Mouse (Mus musculus) kidney, postnatal 25 days (tissue): ENCODE measurements around the gene Xkr7.

Experiments used
- DNase-seq, 2 experiments: peaks; one replicate each; pipeline ENCODE4 v3.0.0; 2021; ENCODE audit warnings: mixed read lengths in 2 of 2

The Xkr7 gene

DNA sequence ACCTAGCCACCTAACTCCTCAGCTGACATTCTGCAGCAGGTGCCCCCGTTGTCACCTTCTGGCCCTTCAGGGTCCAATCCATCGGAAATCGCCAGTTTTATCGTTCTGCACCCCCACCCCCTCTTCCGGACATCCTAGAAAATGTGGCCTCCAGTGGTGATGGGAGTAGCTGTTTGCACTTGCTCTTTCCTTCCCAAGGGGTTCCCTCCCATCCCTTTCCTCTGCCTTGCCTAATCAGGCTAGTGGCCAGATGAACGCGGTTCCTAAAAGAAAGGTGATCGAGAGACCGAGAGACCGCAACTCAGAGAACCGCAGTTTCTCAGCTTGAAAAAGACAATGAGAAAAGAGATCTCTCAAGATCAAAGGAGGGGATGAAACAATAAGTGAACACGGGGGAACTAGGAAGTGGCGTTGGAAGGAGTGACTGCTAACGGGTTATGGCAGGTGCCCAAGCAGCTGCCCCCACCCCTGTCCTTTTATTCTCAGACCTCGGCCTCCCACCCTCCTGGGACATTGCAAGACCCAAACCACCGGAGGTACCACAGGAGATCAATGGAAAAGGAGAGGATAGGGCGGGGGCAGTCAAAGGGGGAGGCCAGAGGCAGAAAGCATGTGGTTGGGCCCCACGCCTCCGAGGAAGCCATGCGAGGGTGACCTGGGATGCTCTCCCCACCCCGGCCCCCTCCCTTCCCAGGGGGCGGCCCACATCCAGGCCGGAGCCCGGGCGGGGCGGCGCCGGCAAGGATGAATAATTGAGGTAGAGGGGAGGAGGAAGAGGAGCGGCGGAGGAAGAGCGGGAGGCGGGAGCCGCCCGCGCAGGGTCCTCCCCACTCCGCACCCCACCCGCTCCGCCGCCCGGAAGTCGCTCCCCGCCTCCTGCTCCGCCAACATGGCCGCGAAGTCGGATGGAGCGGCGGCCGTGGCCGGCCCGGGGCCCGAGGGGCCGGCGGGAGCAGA, at the start of gene Xkr7:
Gene Xkr7 (plus strand): TSS at position 727 of the 957 bp plus-strand sequence.
- no peak for DNase-seq

DNA sequence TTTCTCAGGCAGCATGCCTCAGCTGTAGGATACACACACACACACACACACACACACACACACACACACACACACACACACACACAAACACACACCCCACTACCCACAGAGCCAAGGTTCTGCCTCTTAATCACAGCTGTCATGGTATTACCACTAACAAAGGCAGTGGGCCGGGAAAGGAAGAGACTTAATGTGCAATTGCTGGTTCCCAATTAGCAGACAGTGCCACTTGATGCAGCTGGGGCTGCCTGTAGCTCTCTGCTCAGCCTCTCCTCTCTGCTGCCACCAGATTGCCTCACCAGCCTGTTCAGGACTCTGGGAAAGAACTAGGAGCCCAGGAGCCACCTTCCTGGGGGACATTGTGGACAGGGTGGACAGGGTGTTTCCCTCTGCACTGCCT, 46.1 kb upstream of the Xkr7 start:
- no peak for DNase-seq

DNA sequence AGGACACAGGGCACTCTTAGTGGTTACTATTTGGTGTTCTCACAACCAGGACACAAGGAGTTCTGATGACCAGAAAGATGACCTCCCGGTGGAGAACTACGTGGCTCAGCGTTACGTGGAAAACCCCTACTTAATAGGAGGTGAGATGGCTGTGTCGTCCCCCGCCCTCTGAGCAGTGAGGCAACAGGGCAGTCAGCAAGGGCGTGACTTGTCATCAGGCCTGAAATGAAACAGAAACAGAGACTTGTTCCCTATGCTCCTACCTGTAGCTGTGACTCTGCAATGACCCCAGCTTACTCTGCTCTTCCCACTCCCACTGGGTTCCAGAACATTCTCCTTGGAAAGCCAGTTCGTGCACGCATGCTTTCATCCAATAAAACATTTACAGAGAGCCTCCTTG, 40.1 kb upstream of the Xkr7 start:
- peak in 1 of 2 experiments; percentile 7 for DNase-seq

DNA sequence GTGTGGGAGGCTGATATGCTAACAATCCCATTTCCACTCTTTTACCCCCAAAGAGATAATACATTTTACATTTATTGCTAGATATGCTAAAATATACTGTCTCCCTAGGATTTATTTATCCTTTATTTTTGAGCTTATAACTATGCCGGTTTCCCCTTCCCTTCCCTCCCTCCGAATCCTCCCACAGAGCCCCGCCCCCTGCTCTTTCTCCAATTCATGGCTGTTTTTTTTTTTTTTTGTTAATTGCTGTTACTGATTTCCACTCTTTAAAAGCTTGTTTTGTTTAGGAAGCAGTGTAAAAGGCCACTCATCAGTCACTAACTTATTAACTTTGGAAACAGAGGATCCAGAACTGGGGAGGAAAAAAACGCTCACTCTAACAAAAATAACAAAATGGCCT, 34.6 kb upstream of the Xkr7 start:
- peak in 1 of 2 experiments; percentile 28 for DNase-seq

DNA sequence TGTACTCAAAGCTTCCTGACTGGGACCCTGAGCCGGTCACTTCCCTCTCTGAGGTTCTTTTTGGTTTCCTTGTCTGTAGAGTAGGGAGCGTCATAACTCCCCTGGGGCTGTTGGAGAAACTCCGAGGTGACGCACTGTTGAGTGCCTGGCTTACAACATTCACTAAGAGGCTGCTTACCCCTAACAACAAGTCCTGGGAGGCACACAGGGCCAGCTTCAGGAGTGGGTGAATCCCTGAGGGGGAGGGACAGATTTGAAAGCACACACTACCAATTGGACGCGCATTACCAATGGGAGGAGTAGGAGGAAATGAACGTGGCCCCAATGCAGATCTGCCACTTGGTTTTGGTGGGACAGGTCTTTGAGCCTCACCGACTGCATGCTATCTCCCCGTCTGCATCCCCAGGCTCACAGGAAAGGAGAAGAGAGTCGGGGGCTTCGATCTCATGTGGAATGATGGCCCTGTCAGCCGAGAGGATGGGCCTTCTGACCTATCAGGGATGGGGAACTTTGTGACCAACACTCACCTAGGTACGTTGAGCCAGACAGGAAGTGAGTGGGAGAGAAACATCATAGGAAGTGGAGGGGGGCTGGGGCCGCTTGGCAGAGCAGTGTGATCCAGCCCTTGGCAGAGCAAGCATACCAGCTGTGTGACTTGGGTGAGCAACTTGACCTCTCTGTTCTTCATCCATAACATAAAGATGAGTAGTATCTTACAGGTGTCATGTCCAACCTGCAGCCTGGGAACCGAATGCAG, 29.0 kb upstream of the Xkr7 start:
- DNase-seq = no peak

DNA sequence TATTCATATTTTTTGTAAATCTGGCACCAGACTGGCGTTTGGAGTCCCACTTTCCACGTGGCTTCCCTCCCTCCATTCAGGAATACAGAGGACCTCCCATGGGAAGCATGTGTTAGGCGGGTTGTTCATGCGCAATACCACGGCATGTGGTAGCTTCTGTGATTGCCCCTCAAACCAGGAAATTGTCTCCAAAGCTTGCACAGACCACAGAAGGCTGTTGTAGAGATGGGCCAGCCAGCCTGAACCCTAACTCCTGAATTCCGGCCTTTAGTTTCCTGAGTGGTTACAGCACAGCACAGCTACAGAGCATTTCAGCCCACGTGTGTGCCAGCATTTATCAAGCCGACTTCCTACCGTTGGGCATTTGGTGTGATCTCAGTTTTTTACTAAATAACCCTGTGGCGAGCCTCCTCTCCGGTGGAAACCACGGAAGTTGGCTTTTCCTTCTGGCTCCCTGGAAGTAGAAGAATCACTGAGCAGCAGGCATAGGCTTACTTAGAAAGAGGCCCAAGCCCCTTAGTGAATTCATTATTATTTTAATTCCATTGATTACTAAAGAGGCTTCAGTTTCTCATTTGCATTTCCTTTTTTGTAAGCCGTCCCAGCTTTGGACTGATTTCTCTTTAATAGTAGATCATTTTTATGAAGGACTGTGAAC, 27.8 kb upstream of the Xkr7 start:
- DNase-seq = no peak

DNA sequence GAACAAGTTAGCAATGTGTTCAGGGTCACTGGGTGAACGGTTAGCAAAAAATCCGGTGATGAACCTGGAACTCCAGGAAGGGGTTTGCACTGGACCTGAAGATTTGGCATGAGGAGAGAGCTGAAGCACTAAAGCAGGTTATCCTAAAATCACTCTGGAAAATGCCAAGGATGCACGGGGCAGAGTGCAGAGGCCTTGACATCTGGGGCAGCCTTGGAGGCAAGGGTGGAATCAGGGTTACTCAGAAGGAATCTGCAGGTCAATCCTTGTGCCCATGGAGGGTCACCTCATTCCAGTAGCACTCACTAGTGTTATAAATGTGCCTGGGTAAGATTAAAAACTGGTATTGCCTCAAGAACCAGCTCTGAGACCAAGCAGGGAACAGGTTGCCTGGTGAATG, 25.7 kb upstream of the Xkr7 start:
- DNase-seq = no peak

DNA sequence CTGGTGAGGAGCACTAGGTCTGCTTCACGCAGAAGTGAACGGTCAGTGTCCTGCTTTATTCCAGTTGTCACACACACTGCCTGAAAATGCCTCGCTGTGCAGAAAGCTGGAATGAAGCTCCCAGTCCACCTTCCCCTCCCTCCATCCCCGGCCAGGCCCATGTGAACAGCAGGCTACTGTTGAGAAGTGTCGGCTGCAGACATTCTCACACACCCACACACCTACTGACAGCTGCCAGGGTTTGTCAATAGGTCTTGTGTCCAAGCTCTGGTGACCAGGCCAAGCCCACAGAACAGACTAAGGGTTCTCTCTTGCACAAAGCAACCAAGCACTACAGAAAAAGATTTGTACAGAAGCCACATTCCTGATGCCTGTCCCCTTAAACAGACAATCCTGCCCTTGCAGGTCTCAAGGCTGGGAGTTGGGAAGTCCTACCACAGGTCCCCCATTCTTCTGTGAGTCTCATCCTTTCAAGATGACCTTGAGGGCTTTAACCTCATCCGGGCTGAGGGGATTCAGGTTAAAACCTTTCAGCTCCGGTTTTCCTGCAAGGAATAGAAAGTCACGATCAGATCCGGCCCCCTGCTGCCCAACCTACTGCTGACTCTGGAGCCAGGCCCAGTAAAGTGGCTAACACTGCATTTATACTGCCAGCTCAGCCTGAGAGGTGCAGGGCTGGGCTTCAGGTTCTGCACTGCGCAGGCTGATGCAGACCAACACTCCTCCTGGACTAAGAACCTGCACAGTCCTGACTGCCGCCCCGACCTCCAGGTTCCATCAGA, 22.3 kb upstream of the Xkr7 start:
- DNase-seq = no peak

DNA sequence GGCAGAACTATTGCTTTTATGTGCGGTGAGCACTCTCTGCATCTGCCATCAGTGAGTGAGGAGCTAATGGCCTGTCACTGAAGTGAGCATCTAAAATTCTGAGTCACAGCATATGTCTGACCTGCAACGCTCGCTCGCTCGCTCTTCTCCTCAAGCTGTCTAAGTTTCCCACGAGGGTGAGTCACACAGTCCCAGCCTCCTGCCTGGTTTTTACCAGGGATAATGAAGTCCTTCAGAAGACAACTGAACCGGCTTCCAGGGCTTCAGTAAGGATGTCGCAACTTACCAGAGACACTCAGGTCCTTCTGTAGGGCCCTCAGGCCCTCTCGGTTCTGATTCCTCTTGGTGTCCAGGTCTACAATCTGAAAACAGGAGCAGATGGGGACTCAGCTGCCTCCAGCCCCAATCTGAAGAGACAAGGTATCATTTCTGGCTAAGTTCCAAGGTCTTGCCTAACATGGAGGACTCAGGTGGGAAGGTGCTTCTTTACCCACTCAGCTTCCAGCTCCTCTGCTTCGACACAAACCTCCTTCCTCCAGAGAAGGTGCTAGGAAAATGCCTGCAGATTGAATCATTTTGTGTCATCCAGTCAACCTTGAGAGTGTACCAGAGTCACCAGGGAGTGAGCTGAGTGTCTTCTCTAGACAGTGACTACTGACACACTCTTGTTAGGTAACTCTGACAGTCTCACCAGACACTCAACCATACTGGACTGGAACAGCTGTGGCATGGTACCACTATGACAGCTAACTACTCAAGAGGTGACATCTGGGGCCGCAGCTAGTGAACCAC, 17.7 kb upstream of the Xkr7 start:
- no peak for DNase-seq

DNA sequence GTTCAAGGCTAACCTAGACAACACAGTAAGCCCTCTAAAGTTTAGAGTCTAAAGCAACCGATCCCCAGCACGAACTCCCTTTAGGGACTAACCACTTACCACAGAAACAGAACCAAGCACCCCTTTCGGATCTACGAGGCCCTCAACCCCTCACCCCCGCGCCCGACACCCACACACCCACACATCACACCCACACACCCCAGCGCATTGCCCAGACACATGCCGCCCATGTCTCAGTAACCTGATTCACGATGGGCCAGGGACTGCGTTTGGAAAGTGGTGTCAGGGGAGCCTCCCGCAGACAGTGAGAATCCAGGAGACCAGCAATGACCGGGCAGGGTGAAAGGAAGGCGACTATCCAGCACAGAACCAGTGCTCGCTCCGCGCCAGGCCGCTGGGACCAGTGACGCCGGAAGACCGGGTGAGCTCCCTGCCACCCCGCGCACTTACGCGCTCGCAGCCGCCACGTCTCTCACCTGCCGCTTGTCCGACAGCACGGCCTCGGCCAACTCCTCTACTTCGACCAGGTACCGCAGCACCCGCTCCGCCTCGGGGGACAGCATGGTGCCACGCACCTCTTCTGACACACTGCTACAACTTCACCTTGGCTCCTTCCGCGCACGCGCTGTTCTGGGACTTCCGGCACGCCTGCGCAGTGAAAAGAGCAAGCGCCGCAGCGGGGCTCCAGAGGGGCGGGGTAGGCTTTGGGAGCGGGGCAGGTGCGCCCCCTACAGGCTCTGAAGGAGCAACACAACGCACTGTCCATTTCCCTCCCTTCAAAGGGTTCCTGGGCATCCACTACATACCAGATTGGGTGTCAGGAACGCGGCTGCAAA, 16.7 kb upstream of the Xkr7 start, which contains the start of gene Pdrg1:
Gene Pdrg1 (minus strand): TSS at position 670 of the 836 bp plus-strand sequence.
- DNase-seq = peak; percentile 96

DNA sequence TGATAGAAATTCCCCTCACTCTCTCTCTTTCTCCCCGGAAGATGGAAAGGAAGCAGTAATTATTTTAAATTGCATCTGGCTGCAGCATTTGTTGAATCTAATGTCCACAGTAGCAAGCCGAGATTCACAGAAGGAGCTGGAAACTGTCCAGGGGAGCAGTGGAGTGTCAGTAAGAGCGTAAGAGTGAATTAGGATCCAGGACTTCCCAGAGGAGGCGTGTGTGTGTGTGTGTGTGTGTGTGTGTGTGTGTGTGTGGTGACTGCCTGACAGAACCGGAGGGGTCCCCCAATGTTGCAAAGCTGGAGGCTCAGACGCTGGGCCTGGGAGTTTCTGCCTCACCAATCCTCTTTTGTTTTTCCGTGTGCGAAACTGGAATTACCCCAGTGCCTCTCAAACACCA, 15.8 kb upstream of the Xkr7 start:
- peak in 1 of 2 experiments; percentile 6 for DNase-seq

DNA sequence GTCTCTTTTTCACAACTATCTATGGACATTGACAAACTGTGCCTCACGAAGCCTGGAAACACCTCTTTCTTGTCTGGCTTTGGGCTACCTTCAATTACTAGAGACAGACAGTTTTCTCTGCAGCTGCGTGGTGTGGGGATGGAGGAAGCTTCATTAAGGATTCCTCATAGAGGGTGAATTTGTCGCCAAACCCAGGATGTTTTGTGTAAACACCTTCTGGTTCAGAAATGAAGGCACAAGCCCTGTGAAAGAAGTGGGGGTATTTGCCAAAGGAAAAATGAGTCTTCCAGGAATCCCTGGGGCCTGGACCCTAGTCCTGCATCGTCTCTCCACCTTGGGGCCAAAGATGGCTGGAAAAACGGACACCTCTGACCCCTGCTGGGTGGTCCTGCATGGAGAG, 14.9 kb upstream of the Xkr7 start:
- no peak for DNase-seq

DNA sequence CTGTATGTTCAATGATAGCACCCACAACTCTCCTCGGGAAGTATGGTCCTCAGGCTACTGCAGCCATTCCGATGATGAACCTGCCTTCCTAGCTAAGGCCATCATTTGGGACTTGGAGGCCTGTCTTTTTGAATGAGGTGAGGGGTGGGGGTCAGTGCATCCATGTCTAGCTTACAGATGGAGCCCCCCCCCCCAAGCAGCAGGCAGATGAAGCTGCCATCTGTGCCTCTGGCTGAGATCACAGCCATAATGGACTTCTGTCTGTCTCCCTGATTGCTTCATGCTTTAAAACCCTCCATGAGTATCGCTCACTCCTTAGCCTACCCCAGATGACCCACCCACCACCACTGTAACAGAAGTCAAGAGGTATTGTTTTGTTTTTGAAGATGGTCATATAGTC, 12.3 kb upstream of the Xkr7 start:
- no peak for DNase-seq

DNA sequence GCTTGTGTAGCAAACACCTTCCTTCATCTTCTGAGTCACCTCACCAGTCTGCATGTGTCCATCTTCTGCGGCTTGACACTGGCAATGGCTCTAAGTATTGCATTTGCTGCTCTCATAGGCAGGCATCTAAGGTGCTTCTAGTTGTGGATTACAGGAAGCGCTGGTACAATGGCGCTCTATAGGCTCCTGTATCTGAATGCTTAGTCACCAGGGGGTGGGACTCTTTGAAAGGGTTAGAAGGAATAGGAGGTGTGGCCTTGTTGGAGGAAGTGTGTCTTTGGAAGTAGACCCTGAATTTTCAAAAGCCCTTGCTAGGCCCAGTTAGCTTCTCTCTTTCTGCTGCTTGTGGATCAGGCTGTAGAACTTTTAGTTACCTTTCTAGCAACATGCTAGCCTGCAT, 10.5 kb upstream of the Xkr7 start:
- no peak for DNase-seq

DNA sequence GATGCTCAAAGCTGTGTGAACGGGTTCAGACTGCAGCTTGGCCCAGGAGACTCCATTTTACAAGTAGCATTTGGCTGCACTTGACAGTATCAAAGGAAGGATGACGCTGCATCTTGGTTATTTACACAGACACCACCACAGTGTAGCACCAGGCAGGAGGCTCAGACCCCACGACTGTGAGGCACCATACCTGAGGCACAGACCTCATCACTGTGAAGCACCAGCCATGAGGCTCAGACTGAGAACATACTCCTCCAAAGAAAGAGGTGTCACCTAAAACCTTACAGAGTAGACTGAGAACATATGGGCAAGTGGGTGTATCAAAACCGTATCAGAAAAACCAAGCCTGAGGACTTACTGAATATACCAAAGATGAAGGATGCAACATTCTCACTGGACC, 8.8 kb upstream of the Xkr7 start:
- DNase-seq = no peak

DNA sequence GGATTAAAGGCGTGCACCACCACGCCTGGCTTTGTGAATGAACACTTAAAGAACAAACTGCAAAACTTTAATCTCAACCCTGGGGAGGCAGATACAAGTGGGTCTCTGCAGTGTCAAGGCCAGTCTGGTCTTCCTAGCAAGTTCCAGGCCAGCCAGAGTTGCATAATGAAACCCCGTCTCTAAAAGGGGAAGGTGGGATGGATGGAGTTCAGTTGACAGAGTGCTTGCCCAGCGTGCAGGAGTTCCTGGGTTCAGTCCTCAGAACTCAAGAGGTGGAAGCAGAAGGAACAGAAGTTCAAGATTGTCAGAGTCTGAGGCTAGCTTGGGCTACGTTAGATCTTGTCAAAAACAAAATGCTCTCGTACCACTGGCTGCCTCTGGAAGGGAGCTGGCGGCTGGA, 5.6 kb upstream of the Xkr7 start:
- DNase-seq = no peak

DNA sequence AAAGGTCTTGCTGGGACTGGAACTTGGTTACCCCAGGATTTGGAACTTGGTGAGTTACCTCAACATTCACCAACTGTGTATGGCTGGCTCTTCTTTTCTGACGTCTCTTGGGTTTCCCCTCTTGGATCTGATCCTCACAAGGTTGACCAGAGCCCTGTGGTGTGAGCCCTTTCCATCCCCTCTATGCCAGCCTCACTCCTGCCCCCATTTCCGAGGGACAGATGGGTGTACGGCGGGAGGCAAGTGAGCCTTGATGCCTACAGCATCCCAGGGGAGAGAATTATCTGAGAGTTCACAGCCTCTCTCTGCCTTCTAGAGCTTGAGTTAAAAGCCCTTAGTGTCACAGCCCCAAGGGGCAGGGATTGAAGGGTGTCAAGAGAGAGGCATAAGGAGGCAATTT, 4.2 kb upstream of the Xkr7 start:
- no peak for DNase-seq

DNA sequence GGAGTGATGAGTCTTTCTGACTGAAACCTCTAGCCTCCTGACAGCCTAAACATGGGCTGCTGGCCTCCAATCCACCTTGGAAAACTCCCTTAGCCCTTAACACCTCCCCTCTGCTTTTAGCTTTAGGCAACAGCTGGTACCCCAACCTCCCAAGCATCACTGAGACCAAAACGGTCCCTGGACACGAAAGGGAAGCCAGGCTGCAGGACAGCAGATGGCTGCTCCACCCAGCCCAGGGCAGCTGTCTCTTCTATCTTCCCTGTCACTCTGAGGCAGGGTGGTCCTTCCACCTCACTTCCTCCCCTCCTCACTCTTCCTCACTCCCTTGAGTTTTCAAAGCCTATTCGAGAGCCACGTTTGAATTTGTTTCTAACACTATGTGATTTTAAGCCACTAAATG, 1.2 kb upstream of the Xkr7 start:
- no peak for DNase-seq

DNA sequence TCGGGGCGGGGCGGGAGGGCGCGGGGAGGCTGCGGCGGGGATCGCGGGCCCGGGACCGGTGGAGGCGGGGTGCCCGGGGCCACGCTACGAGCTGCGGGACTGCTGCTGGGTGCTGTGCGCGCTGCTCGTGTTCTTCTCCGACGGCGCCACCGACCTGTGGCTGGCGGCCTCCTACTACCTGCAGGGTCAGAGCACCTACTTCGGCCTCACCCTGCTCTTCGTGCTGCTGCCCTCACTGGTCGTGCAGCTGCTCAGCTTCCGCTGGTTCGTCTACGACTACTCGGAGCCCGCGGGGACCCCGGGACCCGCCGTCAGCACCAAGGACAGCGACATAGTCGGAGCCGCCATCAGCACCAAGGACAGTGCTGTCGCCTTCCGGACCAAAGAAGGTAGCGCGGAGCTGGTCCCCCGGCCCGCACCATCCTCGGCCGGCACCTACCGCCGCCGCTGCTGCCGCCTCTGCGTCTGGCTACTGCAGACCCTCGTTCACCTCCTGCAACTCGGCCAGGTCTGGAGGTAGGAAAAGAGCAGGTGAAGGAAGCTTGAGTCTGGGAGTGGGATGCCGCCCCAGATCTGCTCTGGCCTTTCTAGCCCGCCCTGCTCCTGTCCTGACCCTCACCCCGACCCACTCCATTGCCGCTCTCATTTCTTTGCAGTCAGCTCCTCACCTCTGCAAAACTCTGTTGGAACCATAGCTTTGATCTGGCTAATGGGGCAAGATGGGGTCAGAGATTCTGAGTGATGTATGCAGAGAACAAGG, 611 bp downstream of the Xkr7 start:
- DNase-seq = peak; percentile 80 to 81

DNA sequence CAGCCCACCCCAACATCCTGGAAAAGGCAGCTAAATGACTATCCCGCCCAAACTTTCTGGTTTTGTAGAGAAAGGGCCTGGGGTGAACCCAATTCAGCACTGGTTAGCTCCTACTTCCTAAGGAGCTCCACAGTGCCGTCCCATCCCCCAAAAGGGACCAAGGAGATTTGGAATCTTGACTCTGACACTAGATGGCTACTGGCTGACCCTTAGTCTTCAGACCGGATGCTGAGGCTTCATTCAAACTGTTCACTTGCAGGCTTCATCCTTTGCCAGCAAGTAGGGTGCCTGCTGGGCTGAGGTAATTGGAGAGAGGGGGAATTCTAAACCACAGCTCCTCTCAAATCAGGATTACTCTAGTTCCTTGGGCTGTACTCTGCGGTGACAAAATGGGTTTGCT, 1.3 kb downstream of the Xkr7 start:
- DNase-seq = no peak
